Mouse (Mus musculus) brown adipose tissue, adult 24 weeks (tissue): ENCODE data around the gene Tsga13. TPM values are rescaled to one million over a fixed set of nuclear protein-coding genes. Genes with fewer than 3 reads are reported as not detected.
A peak's percentile ranks its signal among the peaks of the same experiment; 100 is the strongest.

Experiments
- H3K27ac ChIP-seq: fragments of 200-500 bp; replicated peaks from 2 replicates; pipeline ENCODE4 v1.5.1; 2012; ENCODE audit warnings: low read depth, mild to moderate bottlenecking, low read length
- H3K4me1 ChIP-seq: fragments of 200-500 bp; 2 replicates; pipeline ENCODE4 v1.6.1; 2012; ENCODE audit warnings: low read length, mixed read lengths; ENCODE audit not compliant: control insufficient read depth, insufficient read depth, insufficient read length
- H3K4me3 ChIP-seq: fragments of 200-500 bp; 2 replicates; pipeline ENCODE4 v1.5.1; 2012; ENCODE audit warnings: low read depth, mild to moderate bottlenecking, low read length, moderate library complexity; ENCODE audit not compliant: insufficient read depth
- polyA plus RNA-seq: library from polyadenylated mRNA; stranded (reverse); fragments of >200 nt; gene quantifications from 2 replicates; pipeline ENCODE4 v1.2.4, GENCODE M21; 2012; ENCODE audit not compliant: missing spikeins, insufficient read depth, insufficient read length

Tsga13 gene
- polyA plus RNA-seq: not detected in 2 replicates

DNA sequence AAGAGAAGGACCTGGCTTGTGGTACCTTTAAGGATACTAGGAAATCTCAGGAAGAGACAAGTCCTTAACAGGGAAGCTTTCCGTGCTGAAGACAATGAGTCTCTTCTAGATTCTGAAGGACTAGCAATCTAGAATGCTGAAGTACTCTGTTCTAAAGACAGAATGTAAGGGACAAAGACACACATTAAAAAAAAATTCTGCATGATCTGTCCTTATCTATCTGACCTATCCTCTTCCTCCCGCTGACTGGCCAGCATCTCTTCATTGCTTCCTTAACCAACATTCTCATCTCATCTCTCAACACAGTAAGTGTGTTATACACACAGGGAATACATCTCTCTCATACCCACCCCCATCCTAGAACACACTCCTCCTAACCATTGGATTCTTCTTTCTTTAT lies at the start of gene Tsga13:
Tsga13 (minus strand) TSS at position 101 of the 400 bp plus-strand sequence.
- Histone ChIP-seq H3K27ac (no peak within 1 kb of the TSS), H3K4me1 (no peaks in the 10 kb centered on the region), H3K4me3 (no peak within 1 kb of the TSS)

DNA sequence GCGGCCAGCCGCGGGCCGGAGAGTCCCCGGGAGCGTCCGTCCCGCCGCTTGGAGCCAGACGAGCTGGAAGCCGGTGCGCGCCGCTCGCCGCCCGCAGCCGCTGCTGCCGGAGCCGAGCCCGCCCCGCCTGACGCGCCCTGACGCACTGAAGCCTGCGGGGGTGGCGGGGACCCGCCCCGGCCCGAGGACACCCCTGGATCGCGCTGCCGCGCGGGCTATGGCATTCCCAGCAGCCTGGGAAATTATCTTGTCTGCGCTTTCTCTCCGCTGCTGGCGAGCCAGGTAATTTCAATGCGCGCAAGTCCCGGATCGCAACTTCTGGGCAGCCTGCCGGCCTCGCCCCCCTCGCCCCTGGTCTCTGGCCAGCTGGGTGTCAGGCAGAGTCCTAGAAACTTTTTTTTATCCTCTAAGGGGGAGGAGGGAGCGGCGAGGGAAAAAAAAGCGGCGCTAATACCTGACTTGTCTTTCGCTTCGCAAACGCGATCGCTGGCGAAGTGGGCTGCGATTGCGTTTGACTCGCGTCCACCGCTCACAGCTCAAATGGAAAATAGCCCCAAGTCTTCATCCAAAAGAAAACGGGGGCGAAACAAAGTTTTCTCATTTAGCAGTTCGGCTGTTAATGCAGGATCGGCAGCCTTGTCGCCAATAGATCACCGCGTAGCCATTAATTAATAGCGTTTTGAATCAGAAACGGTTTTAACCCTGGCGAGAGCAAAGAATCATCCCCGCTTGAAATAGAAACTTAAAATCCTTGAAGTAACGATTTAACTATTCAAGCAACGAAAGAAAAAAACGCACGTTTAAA lies 43.6 kb upstream of the Tsga13 start, which contains the start of gene Klf14:
Klf14 (minus strand) TSS at position 343 of the 805 bp plus-strand sequence.
- peak within 1 kb of the TSS; percentile 63 for H3K4me3 ChIP-seq
- no peak within 1 kb of the TSS for H3K27ac ChIP-seq
- no peaks in the 10 kb centered on the region for H3K4me1 ChIP-seq

DNA sequence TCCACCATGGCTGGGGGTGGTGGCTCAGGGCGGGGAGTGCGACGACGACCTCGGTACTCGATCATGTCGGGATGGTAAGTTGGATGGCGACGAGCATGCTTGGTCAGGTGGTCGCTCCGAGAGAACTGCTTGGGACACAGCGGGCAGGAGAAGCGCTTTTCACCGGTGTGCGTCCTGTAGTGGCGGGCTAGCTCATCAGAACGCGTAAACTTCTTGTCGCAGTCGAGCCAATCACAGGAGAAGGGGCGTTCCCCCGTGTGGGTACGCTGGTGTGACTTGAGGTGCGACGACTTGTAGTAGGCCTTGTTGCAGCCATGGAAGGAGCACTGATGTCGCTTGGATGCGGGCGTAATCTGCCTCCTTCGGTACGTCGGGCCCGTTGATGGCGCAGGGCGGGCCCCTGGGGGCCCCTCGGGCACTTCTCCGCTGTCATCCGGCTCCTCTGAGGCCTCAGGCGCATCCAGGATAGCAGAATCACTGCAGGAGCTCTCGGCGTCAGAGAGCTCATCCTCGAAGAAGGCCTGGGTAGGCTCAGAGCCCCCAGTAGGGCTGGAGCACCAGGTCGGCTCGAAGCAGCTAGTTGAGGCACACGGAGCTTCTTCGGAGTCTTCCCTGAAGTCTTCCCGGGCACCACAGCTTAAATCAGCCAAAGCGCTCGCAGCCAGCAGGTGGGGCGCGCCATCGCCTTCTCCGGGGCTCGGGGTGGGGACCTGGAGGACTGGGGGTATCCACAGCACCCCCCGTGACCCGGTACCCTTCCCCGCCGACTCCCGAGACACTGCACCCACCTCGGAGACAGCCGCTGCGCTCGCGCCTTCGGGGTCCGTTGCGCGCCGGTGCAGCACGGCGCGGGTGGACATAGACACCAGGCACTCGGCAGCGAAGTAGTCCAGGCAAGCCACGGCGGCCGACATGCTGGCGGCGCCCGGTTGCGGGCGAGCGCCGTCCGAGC lies 42.7 kb upstream of the Tsga13 start:
- H3K27ac ChIP-seq: no peak overlapping the region
- H3K4me1 ChIP-seq: no peaks in the 10 kb centered on the region
- peak overlapping the region; percentile 63 for H3K4me3 ChIP-seq

DNA sequence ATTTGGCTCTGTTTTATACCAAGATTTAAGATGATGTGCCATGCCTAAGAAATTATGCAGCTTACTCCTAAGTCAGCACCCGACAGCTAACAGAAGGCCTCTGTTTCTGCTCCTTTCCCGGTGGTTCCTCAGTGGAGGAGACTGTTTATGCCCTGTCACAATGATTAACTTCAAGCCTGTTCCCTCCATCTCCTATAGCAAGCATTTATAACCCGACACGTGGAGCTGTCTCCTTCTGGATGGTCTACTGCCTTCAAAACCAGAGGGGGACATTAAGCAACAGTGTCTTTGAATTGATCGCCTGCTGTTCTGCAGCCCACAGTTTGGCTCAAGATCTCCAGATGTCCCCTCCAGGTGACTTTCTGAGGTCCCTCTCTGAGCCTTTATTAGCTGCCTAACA lies 23.9 kb upstream of the Tsga13 start:
- no peak overlapping the region for H3K4me3 ChIP-seq
- H3K4me1 ChIP-seq: no peaks in the 10 kb centered on the region
- H3K27ac ChIP-seq: no peak overlapping the region

DNA sequence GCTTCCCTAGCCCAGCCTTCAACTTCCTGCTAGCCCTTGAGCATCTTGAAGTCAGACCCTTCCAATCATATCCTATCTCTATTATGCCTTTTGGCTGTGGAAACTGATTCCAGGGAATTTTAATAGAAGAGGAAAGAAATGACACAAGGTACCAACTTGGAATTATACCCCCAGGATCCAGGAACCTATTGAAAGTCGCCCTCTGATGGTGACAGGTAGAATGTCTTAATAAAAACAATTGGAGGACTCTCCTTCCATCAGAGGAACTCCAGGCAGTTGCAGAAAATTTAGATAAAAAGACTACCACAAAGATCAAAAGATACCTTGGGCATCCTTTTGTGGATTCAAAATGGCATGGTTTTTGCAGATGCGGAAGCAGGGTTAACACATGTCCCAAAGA lies 7.4 kb upstream of the Tsga13 start:
- H3K4me1 ChIP-seq: no peaks in the 10 kb centered on the region
- H3K4me3 ChIP-seq: no peak overlapping the region
- no peak overlapping the region for H3K27ac ChIP-seq

DNA sequence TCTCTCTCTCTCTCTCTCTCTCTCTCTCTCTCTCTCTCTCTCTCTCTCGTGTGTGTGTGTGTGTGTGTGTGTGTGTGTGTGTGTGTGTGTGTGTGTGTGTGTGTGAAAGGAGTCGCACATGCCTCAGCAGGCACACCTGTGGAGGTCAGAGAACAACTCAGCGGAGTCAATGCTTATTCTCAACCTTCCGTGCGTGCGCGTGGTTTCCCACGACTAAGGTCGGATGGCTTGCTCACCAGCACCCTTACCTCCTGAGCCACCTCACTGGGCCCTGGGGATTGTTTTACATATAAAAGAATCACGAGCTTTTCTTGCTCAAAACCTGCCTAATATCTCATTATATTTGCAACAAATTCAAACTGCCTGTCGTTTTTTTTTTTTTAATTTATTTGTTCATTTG lies 6.5 kb upstream of the Tsga13 start:
- no peak overlapping the region for H3K27ac ChIP-seq
- H3K4me3 ChIP-seq: no peak overlapping the region
- no peaks in the 10 kb centered on the region for H3K4me1 ChIP-seq

DNA sequence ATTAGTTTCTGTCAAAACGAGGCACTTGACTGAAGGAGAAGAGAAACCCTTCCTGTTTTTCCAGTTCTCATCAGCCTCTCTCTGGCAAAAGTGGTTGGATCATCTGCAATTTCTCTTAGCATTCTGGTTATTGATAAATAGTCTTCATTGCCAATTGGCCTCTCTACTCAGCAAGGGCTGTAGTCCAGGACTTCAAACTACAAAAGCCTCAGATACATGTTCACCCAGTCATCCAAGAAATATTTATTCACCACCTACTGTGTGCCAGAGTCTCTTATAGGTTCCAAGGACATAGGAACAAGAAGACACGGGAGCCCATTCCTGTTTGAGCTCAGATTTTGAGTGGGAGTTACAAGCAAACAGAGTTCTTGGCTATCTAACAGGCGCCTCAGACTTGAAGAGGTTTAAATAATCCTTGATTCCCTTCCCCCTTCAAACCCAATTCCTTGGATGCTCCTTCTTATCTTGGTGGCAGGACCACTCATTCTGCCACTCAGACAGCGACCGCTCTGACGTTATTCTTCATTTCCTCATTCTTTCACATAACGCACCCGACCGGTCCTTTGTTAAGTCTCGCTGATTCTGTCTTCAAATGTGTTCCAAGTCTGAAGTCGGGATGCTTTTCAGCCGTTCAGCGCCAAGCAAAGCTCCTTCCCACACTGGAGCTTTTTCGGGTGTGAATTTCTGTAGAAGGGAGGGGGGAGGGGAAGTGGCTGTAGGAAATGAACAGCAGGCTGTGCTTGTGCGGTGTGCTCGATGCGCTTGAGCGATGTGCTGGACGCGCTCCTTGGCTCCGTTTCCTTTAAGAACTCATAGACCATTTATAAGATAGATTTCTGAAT lies 5.7 kb upstream of the Tsga13 start:
- H3K4me1 ChIP-seq: no peaks in the 10 kb centered on the region
- peak overlapping the region; percentile 15; the same call in 1 of the 2 replicates for H3K4me3 ChIP-seq
- no peak overlapping the region for H3K27ac ChIP-seq

DNA sequence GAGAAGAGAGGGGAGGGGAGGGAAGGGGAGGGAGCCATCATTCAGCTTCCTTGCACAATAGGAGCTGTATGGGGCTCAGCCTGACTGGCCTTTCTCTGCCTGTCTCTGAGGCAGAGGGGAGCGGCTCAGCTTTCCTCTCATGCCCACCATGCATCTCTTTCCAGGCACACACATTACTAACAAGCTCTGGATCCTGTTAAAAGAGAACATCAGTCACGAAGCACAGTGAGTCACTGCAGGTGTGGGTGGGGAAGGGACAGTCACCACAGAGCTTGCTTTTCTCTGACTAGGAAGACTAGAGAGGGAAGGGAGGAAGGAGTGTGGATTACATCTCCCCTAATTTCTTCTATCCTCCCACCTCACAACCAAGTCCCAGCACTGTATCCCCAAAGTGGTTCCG lies 7.4 kb downstream of the Tsga13 start:
- Histone ChIP-seq H3K4me3 (no peak overlapping the region), H3K27ac (no peak overlapping the region), H3K4me1 (no peaks in the 10 kb centered on the region)

DNA sequence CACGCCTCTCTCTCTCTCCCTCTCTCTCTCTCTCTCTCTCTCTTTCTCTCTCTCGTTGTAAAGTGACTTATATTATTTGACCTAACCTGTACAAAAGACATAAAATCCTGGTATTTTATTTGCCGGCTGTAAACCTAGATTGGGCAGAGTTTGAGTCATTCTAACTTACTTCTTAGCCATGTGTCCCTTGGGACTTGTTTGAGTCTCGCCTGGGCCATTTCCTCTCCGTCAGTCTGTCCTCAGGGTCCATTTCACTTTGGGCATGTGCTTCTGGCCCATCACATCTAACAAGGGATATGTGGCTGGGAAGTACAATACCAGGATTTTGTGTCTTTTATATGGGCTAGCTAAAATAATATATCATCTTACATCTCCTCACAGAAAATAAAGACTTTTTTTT lies 10.5 kb downstream of the Tsga13 start:
- Histone ChIP-seq H3K4me3 (no peak overlapping the region), H3K4me1 (no peaks in the 10 kb centered on the region)

DNA sequence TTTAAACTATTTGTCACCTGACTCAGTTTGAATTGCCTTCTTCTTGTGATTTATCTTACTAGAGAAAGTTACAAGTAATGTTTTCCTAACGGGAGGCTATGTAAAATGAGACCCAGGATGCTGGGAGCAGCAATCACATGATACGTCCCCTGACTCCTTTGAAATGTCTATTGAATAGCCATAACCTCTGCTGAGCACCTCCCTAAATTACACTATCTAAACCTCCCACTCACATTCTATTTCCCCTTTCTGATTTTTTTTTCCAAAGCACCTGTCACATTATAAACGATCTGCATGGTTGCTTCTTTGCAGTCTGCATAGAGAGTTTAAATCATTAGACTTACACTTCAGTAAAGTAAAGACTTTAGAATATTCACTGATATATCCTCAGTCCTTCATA lies 11.3 kb downstream of the Tsga13 start:
- H3K4me1 ChIP-seq: no peaks in the 10 kb centered on the region
- H3K4me3 ChIP-seq: no peak overlapping the region
- no peak overlapping the region for H3K27ac ChIP-seq

More for the DNA sequence above, 10.5 kb downstream of the Tsga13 start:
- H3K27ac ChIP-seq: no peak overlapping the region

DNA sequence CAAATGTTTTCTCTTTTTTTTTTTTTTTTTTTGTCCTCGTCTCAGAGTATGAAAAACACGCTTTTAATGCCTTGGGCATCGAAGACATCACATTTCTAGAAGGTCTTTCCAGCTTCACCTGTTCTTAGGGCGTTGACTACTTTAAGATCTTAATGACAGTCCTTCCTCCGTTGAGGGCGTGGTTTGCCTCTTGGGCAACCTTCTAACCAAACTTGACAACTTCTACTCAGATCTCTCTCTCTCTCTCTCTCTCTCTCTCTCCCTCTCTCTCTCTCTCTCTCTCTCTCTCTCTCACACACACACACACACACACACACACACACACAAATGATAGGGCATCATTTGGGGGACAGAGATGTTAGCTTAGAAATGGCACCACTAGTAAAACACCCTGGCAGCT lies 17.9 kb downstream of the Tsga13 start:
- Histone ChIP-seq H3K4me3 (no peak overlapping the region), H3K27ac (no peak overlapping the region), H3K4me1 (no peaks in the 10 kb centered on the region)

DNA sequence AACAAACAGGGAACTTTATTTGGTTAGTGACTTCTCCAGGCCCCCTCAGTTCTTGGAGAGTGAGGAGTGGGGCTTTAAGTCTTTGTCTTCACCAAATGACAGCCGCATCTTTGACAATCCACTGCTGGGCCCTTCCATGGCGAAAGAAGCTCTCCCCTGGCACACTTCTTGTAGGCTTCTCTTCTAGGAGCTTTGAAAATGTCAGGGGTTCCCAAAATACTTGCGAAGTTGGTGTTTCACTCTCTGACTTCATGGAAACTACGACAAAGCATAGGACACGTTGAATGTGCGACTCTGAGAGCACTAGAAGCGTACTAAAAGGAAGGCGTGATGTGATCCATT lies 18.4 kb downstream of the Tsga13 start:
- Histone ChIP-seq H3K4me3 (peak overlapping the region; percentile 55), H3K27ac (0 out of 2 replicates have a peak overlapping the region, but pooled peaks have one; percentile 6), H3K4me1 (no peaks in the 10 kb centered on the region)

DNA sequence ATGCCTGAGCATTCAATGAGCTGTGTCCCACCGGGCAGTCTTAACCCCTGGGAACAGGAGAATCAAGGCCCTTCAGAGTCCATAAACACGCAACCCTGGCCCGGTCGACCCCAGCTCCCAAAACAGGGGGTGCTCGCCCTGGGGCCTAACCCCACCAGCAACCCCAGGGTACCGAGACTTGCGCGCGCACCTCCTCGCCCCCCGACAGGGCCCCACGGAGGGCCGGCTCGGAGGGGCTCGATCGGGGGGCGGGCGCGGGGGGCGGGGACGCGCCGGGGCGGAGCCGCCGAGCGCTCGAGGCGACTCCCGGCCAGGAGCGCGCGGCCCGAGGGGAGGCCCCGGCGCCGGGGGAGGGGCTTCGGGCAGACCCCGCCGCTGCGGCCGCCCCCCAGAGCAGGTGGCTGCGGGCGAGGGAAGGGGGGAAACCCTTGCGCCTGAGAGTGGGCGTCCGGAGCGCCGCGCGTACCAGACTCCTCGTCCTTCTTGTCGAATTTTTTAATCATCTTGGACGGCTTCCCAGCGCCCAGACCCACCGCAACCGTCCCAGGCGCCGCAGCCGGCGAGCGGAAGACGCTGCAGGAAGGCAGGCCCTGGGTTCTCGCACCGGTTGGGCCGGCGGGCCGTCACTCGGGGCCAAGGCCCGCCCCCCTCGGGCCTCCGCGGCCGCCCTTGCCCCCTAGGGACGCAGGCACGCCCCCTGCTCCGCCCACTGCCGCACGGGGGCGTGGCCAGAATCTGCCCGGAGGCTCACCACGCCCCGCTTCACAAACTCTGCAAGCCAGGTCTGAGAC lies 19.0 kb downstream of the Tsga13 start, which contains the start of gene Copg2:
Copg2 (minus strand) TSS at position 600 of the 791 bp plus-strand sequence.
- peak within 1 kb of the TSS; percentile 48; the same call in 1 of the 2 replicates for H3K27ac ChIP-seq
- H3K4me3 ChIP-seq: peak within 1 kb of the TSS; percentile 97
- no peaks in the 10 kb centered on the region for H3K4me1 ChIP-seq

DNA sequence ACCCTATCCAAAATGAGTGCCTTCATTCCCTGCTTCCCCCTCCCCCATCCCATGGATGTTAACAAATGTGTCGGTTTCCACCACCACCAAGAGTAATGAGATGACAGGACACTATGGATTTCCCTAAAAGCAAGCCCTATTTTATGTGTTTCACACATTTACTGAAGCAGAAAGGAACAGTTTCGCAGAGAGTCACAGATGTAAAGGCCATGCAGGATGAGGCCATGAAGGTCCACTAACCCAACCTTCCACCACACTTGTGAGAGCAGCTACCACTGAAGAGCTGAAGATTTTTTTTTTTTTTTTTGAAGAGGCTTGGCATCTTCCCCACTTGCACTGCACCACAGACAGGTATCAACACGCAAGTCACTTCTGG lies 19.6 kb downstream of the Tsga13 start:
- no peaks in the 10 kb centered on the region for H3K4me1 ChIP-seq
- H3K4me3 ChIP-seq: peak overlapping the region; percentile 97
- H3K27ac ChIP-seq: no peak overlapping the region
